ENCODE assay signal across 20 mouse cellular contexts in the genomic region with DNA sequence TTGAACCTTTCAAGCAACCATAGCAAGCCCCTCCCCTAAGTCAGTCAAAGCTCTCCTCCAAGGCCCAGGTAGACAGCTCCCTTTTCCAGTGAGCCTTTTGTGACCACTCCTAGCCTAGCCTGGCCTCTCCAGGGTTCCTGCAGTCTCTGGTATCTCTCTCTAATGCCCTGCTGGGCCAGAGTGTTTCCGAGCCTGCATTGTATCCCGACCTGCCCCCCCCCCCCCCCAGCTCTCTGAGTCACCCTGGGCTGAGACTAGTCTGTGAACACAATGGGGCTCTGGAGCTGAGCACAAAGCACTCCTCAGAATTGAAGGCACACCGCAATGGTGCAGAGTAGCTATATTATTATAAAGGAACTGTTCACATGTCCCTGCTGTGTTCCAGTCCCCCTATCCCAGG. TPM values are rescaled to one million over a fixed set of nuclear protein-coding genes. Genes with fewer than 3 reads are reported as not detected.
DNase-seq lines count a peak whose midpoint lies in the region; ATAC-seq and TF ChIP-seq lines count a peak whose summit lies in the region.
"Had no signal": no experiment of that assay in that cellular context is flagged by ENCODE, and none has a peak within 500 bp of the region (broad histone marks: within the 10 kb centered on the region; RNA-seq: fewer than 3 reads in every experiment).

No protein-coding gene starts in this region.

- H3K27ac ChIP-seq in forebrain, embryonic 14.5 days (ENCODE audit: low read depth, low read length): no peak overlapping the region
- no peak overlapping the region for H3K27ac ChIP-seq in forebrain, embryonic 15.5 days (replicated peaks)
- peak overlapping the region; percentile 40 for H3K27ac ChIP-seq in heart, postnatal 0 days (ENCODE audit: low read depth)
- no peak overlapping the region for H3K27ac ChIP-seq in midbrain, embryonic 16.5 days (ENCODE audit: low read length)
- H3K27ac ChIP-seq: embryonic facial prominence, embryonic 15.5 days had no signal

- no peaks in the 10 kb centered on the region for H3K36me3 ChIP-seq in forebrain, embryonic 14.5 days (ENCODE audit: control insufficient read depth, insufficient read depth, low read length)
- no peaks in the 10 kb centered on the region for H3K36me3 ChIP-seq in forebrain, embryonic 15.5 days
- no peaks in the 10 kb centered on the region for H3K36me3 ChIP-seq in heart, postnatal 0 days (replicated peaks; ENCODE audit: control insufficient read depth, insufficient read depth, low read length)
- H3K36me3 ChIP-seq in midbrain, embryonic 16.5 days (ENCODE audit: control insufficient read depth, insufficient read depth, low read length): no peaks in the 10 kb centered on the region

- no peak for DNase-seq in forebrain, embryonic 14.5 days (ENCODE audit: low spot score)
- DNase-seq in heart, postnatal 0 days (ENCODE audit: low spot score): no peak
- no peak for DNase-seq in heart, postnatal 14 days
- DNase-seq in Muller cell, postnatal 12 days (ENCODE audit: inconsistent ontology term): peak; percentile 87
- no peak for DNase-seq in cerebellum, postnatal 4 days (ENCODE audit: low spot score in 2 of 2)
- no peak for DNase-seq in adrenal gland, postnatal 36 days
- DNase-seq: adrenal gland, adult 8-10 months; B cell, adult 2 months; cerebellum, adult 2 months; gastrocnemius, postnatal 25 days; kidney, adult 2 months; kidney, postnatal 4 days; lung, adult 2 months; spleen, adult 18-20 months had no signal

- H3K4me1 ChIP-seq in forebrain, embryonic 14.5 days (ENCODE audit: control insufficient read depth, insufficient read depth, low read length): no peaks in the 10 kb centered on the region; the same call in 1 of the 2 replicates
- H3K4me1 ChIP-seq in forebrain, embryonic 15.5 days: peaks cover 3% of the 10 kb centered on the region; the same call in 1 of the 2 replicates
- peaks cover 32% of the 10 kb centered on the region for H3K4me1 ChIP-seq in heart, postnatal 0 days (ENCODE audit: control insufficient read depth, insufficient read depth)
- no peaks in the 10 kb centered on the region for H3K4me1 ChIP-seq in midbrain, embryonic 16.5 days (ENCODE audit: control insufficient read depth, insufficient read depth, low read length)

- H3K9me3 ChIP-seq in forebrain, embryonic 14.5 days (replicated peaks; ENCODE audit: control insufficient read depth, low read length): no peaks in the 10 kb centered on the region
- H3K9me3 ChIP-seq in forebrain, embryonic 15.5 days: no peaks in the 10 kb centered on the region
- no peaks in the 10 kb centered on the region for H3K9me3 ChIP-seq in heart, postnatal 0 days (replicated peaks; ENCODE audit: control insufficient read depth, low read length)
- H3K9me3 ChIP-seq in midbrain, embryonic 16.5 days (replicated peaks; ENCODE audit: control insufficient read depth, low read length, poor library complexity, severe bottlenecking): no peaks in the 10 kb centered on the region
- H3K9me3 ChIP-seq: embryonic facial prominence, embryonic 15.5 days had no signal

- H3K4me2 ChIP-seq in forebrain, embryonic 14.5 days (ENCODE audit: low read length): no peak overlapping the region
- no peak overlapping the region for H3K4me2 ChIP-seq in forebrain, embryonic 15.5 days (replicated peaks)
- no peak overlapping the region for H3K4me2 ChIP-seq in heart, postnatal 0 days (ENCODE audit: low read depth, low read length)
- no peak overlapping the region for H3K4me2 ChIP-seq in midbrain, embryonic 16.5 days (ENCODE audit: low read length)
- H3K4me2 ChIP-seq: embryonic facial prominence, embryonic 15.5 days had no signal

- no peak for TF ChIP-seq CTCF in heart, postnatal 0 days (IDR thresholded peaks at IDR 0.05; ENCODE audit: low read depth)

- ATAC-seq in forebrain, embryonic 14.5 days: 0 out of 2 replicates have a peak, but pooled peaks have one; percentile 18
- ATAC-seq in forebrain, embryonic 15.5 days (replicated peaks): no peak
- ATAC-seq in heart, postnatal 0 days (ENCODE audit: insufficient read depth, low read depth): peak; percentile 12; the same call in 1 of the 2 replicates
- 0 out of 2 replicates have a peak, but pooled peaks have one; percentile 23 for ATAC-seq in midbrain, embryonic 16.5 days
- ATAC-seq: hindbrain, embryonic 16.5 days had no signal

- H3K4me3 ChIP-seq in forebrain, embryonic 14.5 days (ENCODE audit: low read depth, low read length): no peak overlapping the region
- no peak overlapping the region for H3K4me3 ChIP-seq in forebrain, embryonic 15.5 days
- no peak overlapping the region for H3K4me3 ChIP-seq in heart, postnatal 0 days (ENCODE audit: low read depth, low read length)
- no peak overlapping the region for H3K4me3 ChIP-seq in midbrain, embryonic 16.5 days (ENCODE audit: low read depth, low read length)
- H3K4me3 ChIP-seq: embryonic facial prominence, embryonic 15.5 days; myocyte had no signal

- H3K27me3 ChIP-seq in forebrain, embryonic 14.5 days (replicated peaks; ENCODE audit: control insufficient read depth, insufficient read depth, low read length): no peaks in the 10 kb centered on the region
- no peaks in the 10 kb centered on the region for H3K27me3 ChIP-seq in forebrain, embryonic 15.5 days
- no peaks in the 10 kb centered on the region for H3K27me3 ChIP-seq in heart, postnatal 0 days (ENCODE audit: control insufficient read depth, insufficient read depth, low read length)
- no peaks in the 10 kb centered on the region for H3K27me3 ChIP-seq in midbrain, embryonic 16.5 days (ENCODE audit: control insufficient read depth, insufficient read depth, low read depth, low read length)
- H3K27me3 ChIP-seq: embryonic facial prominence, embryonic 15.5 days had no signal

- WGBS in forebrain, embryonic 14.5 days: 11% methylated on average over 3 of the region's 3 CpGs
- WGBS in forebrain, embryonic 15.5 days: 5% methylated on average over 3 of the region's 3 CpGs
- WGBS in heart, postnatal 0 days: 41% methylated on average over 3 of the region's 3 CpGs
- WGBS in midbrain, embryonic 16.5 days: 16% methylated on average over 3 of the region's 3 CpGs

- TF ChIP-seq EP300 in heart, postnatal 0 days (IDR thresholded peaks at IDR 0.05; ENCODE audit: low read depth): no peak

- H3K9ac ChIP-seq in forebrain, embryonic 14.5 days (ENCODE audit: low read length): no peak overlapping the region
- no peak overlapping the region for H3K9ac ChIP-seq in forebrain, embryonic 15.5 days (replicated peaks)
- H3K9ac ChIP-seq in heart, postnatal 0 days (replicated peaks; ENCODE audit: low read depth, low read length): no peak overlapping the region
- no peak overlapping the region for H3K9ac ChIP-seq in midbrain, embryonic 16.5 days (ENCODE audit: low read depth, low read length)
- H3K9ac ChIP-seq: embryonic facial prominence, embryonic 15.5 days had no signal

- intact Hi-C loops in heart, postnatal 14 days (cut with DNase I): no loop called here

RNA-seq across cellular contexts. Expression of a gene that starts 21.2 kb away (rescaled TPM):
- polyA plus RNA-seq in forebrain, embryonic 14.5 days (2014; fragmentation: Nextera tagmentation; extraction: Ambion mirVana): 0.26 and 0.50 TPM in 2 replicates
- 0.43 and 0.53 TPM in 2 replicates for polyA plus RNA-seq in forebrain, embryonic 15.5 days (2015; fragmentation: Nextera tagmentation; extraction: Ambion mirVana)
- 22.9 and 33.9 TPM in 2 replicates for total RNA-seq in heart, postnatal 0 days (2014; rRNA removed; ENCODE audit: low replicate concordance)
- polyA plus RNA-seq in heart, postnatal 0 days (2015; fragmentation: Nextera tagmentation; extraction: Ambion mirVana): 4.3 and 4.4 TPM in 2 replicates
- total RNA-seq in heart, postnatal 14 days (2021): 1 to 10 TPM; 2.7 to 3.7 TPM
- polyA plus RNA-seq in midbrain, embryonic 16.5 days (2015; fragmentation: Nextera tagmentation; extraction: Ambion mirVana): 1.0 and 1.2 TPM in 2 replicates
- 1 to 10 TPM; 2.6 to 3.6 TPM for total RNA-seq in adrenal gland, postnatal 36 days (2021)
- total RNA-seq: megakaryocyte progenitor cell, adult 5-6 weeks had no signal
